In the genomic region with DNA sequence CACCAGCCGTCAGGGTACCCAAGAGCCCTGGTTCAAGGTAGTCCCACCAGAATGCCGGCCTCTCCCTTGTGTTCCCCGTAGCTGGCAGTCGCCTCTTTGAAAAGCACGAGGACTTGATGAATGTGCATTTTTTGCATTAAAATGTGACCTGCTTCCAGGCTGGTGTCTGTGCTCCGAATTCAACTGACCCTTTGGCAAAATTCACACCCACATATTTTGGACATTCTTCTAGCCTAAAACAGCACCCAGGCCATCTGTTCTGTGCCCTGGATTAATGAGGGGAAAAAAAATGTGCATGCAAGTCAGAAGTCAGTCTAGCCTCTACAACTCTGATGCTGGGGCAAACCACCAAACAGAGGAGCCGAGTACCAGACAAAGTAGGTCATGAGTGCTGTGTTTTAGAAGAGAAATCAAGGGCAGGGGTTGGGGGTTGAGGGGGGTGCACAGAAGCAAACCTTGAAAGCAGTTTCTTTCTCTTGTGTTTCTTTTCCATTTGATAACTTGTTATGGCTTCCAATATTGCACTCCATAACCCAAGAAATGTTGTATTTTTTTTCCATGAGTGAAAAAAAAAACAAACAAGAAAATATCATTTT, we compare ENCODE assay signal across 22 mouse cellular contexts. TPM values are rescaled to one million over a fixed set of nuclear protein-coding genes. Genes with fewer than 3 reads are reported as not detected.
DNase-seq lines count a peak whose midpoint lies in the region; ATAC-seq lines count a peak whose summit lies in the region.
"Had no signal": no experiment of that assay in that cellular context is flagged by ENCODE, and none has a peak within 500 bp of the region (broad histone marks: within the 10 kb centered on the region; RNA-seq: fewer than 3 reads in every experiment).

No protein-coding gene starts in this region.

- no peak for DNase-seq in hindbrain, embryonic 10.5 days (ENCODE audit: low spot score)
- peak; percentile 3 for DNase-seq in ES-CJ7 (ENCODE audit: low read depth, low spot score)
- DNase-seq in cerebellum, adult 11 months = peak; percentile 67
- peak; percentile 23 to 61 for DNase-seq in cerebellum, postnatal 14 days
- DNase-seq in testis, postnatal 10 days (ENCODE audit: low spot score) = no peak
- DNase-seq in heart, embryonic 10.5 days (ENCODE audit: low spot score) = no peak
- DNase-seq: adrenal gland, adult 2 months; gastrocnemius, postnatal 25 days; layer of hippocampus, postnatal 36 days; liver, embryonic 13.5 days; lung, embryonic 14.5 days; lung, postnatal 4 days; right cerebral cortex, adult 18-20 months had no signal

- no peak overlapping the region for H3K4me3 ChIP-seq in hindbrain, embryonic 10.5 days
- no peak overlapping the region for H3K4me3 ChIP-seq in hindbrain, embryonic 16.5 days (ENCODE audit: low read length)
- no peak overlapping the region for H3K4me3 ChIP-seq in forebrain, embryonic 16.5 days (replicated peaks; ENCODE audit: low read length)
- H3K4me3 ChIP-seq in heart, embryonic 10.5 days = no peak overlapping the region
- H3K4me3 ChIP-seq: embryonic facial prominence, embryonic 10.5 days; intestine, embryonic 15.5 days; limb, embryonic 13.5 days; liver, embryonic 13.5 days had no signal

- H3K9me3 ChIP-seq in hindbrain, embryonic 10.5 days = no peaks in the 10 kb centered on the region
- H3K9me3 ChIP-seq in hindbrain, embryonic 16.5 days (ENCODE audit: control insufficient read depth, low read length) = no peaks in the 10 kb centered on the region
- H3K9me3 ChIP-seq in forebrain, embryonic 16.5 days (ENCODE audit: control insufficient read depth, low read length) = no peaks in the 10 kb centered on the region
- H3K9me3 ChIP-seq in heart, embryonic 10.5 days = no peaks in the 10 kb centered on the region
- H3K9me3 ChIP-seq: embryonic facial prominence, embryonic 10.5 days; intestine, embryonic 15.5 days; limb, embryonic 13.5 days; liver, embryonic 13.5 days had no signal

- no peaks in the 10 kb centered on the region; the same call in 1 of the 2 replicates for H3K4me1 ChIP-seq in hindbrain, embryonic 10.5 days (replicated peaks)
- H3K4me1 ChIP-seq in hindbrain, embryonic 16.5 days (ENCODE audit: control insufficient read depth, insufficient read depth, low read depth, low read length) = no peaks in the 10 kb centered on the region
- H3K4me1 ChIP-seq in forebrain, embryonic 16.5 days (replicated peaks; ENCODE audit: control insufficient read depth, insufficient read depth, low read length) = peaks cover 2% of the 10 kb centered on the region; the same call in 1 of the 2 replicates
- no peaks in the 10 kb centered on the region for H3K4me1 ChIP-seq in heart, embryonic 10.5 days
- H3K4me1 ChIP-seq: intestine, embryonic 15.5 days; liver, embryonic 13.5 days had no signal

- no peaks in the 10 kb centered on the region for H3K36me3 ChIP-seq in hindbrain, embryonic 10.5 days
- no peaks in the 10 kb centered on the region for H3K36me3 ChIP-seq in hindbrain, embryonic 16.5 days (ENCODE audit: control insufficient read depth, insufficient read depth, low read length)
- no peaks in the 10 kb centered on the region for H3K36me3 ChIP-seq in forebrain, embryonic 16.5 days (ENCODE audit: control insufficient read depth, insufficient read depth)
- no peaks in the 10 kb centered on the region for H3K36me3 ChIP-seq in heart, embryonic 10.5 days
- H3K36me3 ChIP-seq: embryonic facial prominence, embryonic 10.5 days; intestine, embryonic 15.5 days; limb, embryonic 13.5 days; liver, embryonic 13.5 days had no signal

- 55% methylated on average over 7 of the region's 7 CpGs for WGBS in hindbrain, embryonic 10.5 days
- WGBS in hindbrain, embryonic 16.5 days = 27% methylated on average over 7 of the region's 7 CpGs
- 54% methylated on average over 7 of the region's 7 CpGs for WGBS in forebrain, embryonic 16.5 days
- WGBS in heart, embryonic 10.5 days = 75% methylated on average over 7 of the region's 7 CpGs

- H3K27me3 ChIP-seq in hindbrain, embryonic 10.5 days (ENCODE audit: insufficient read depth, poor library complexity, severe bottlenecking) = no peaks in the 10 kb centered on the region
- no peaks in the 10 kb centered on the region for H3K27me3 ChIP-seq in hindbrain, embryonic 16.5 days (replicated peaks; ENCODE audit: control insufficient read depth, insufficient read depth, low read length)
- no peaks in the 10 kb centered on the region; the same call in 1 of the 2 replicates for H3K27me3 ChIP-seq in forebrain, embryonic 16.5 days (replicated peaks; ENCODE audit: control insufficient read depth, insufficient read depth, low read length)
- H3K27me3 ChIP-seq in heart, embryonic 10.5 days (ENCODE audit: insufficient read depth, poor library complexity, severe bottlenecking) = no peaks in the 10 kb centered on the region
- H3K27me3 ChIP-seq: CH12.LX; intestine, embryonic 15.5 days had no signal

- ATAC-seq in hindbrain, embryonic 16.5 days = no peak
- ATAC-seq in forebrain, embryonic 16.5 days = no peak
- ATAC-seq: intestine, embryonic 15.5 days had no signal

- peak overlapping the region; percentile 1; the same call in 1 of the 2 replicates for H3K27ac ChIP-seq in hindbrain, embryonic 10.5 days
- no peak overlapping the region for H3K27ac ChIP-seq in hindbrain, embryonic 16.5 days (ENCODE audit: low read depth, low read length)
- no peak overlapping the region for H3K27ac ChIP-seq in forebrain, embryonic 16.5 days (ENCODE audit: low read length)
- H3K27ac ChIP-seq in heart, embryonic 10.5 days = no peak overlapping the region
- H3K27ac ChIP-seq: embryonic facial prominence, embryonic 10.5 days; hindbrain, embryonic 14.5 days; intestine, embryonic 15.5 days; kidney, postnatal 0 days; limb, embryonic 13.5 days; liver, embryonic 13.5 days had no signal

- H3K9ac ChIP-seq in hindbrain, embryonic 16.5 days (ENCODE audit: low read depth, low read length) = no peak overlapping the region
- H3K9ac ChIP-seq in forebrain, embryonic 16.5 days (replicated peaks; ENCODE audit: low read depth, low read length) = no peak overlapping the region
- H3K9ac ChIP-seq: hindbrain, embryonic 14.5 days; intestine, embryonic 15.5 days; limb, embryonic 13.5 days; liver, embryonic 13.5 days; lung, embryonic 14.5 days had no signal

- no peak overlapping the region for H3K4me2 ChIP-seq in hindbrain, embryonic 16.5 days (ENCODE audit: low read length)
- no peak overlapping the region for H3K4me2 ChIP-seq in forebrain, embryonic 16.5 days (ENCODE audit: low read length)
- H3K4me2 ChIP-seq: hindbrain, embryonic 14.5 days; intestine, embryonic 15.5 days; limb, embryonic 13.5 days; liver, embryonic 13.5 days; lung, embryonic 14.5 days had no signal

RNA-seq across cellular contexts. Expression of a gene that starts 20.7 kb away (rescaled TPM):
- polyA plus RNA-seq in hindbrain, embryonic 10.5 days (2016; fragmentation: Nextera tagmentation; extraction: Ambion mirVana) = 12.6 and 16.7 TPM in 2 replicates
- 0.27 and 0.29 TPM in 2 replicates for polyA plus RNA-seq in hindbrain, embryonic 16.5 days (2015; fragmentation: Nextera tagmentation; extraction: Ambion mirVana)
- polyA plus RNA-seq in forebrain, embryonic 16.5 days (2015; fragmentation: Nextera tagmentation; extraction: Ambion mirVana) = 0.57 and 0.82 TPM in 2 replicates
- 1.6 and 2.0 TPM in 2 replicates for polyA plus RNA-seq in heart, embryonic 10.5 days (2016; fragmentation: Nextera tagmentation; extraction: Ambion mirVana)
- polyA plus RNA-seq: adrenal gland, adult 2 months; heart, postnatal 0 days had no signal

Comparison
In these comparisons a context has a peak if more than half of its experiments do, and no peak if none do; other contexts are left out.
1. DNase-seq: peak in ES-CJ7 (single experiment), cerebellum, adult 11 months (single experiment) and cerebellum, postnatal 14 days (2 of 2); none in hindbrain, embryonic 10.5 days (single experiment), testis, postnatal 10 days (single experiment) and heart, embryonic 10.5 days (single experiment).